Mouse (Mus musculus) lung, postnatal 14 days (tissue): ENCODE data around the gene Nedd4.

Experiments used
- DNase-seq: peaks from one replicate; pipeline ENCODE4 v3.0.0; 2021

Nedd4 gene

DNA sequence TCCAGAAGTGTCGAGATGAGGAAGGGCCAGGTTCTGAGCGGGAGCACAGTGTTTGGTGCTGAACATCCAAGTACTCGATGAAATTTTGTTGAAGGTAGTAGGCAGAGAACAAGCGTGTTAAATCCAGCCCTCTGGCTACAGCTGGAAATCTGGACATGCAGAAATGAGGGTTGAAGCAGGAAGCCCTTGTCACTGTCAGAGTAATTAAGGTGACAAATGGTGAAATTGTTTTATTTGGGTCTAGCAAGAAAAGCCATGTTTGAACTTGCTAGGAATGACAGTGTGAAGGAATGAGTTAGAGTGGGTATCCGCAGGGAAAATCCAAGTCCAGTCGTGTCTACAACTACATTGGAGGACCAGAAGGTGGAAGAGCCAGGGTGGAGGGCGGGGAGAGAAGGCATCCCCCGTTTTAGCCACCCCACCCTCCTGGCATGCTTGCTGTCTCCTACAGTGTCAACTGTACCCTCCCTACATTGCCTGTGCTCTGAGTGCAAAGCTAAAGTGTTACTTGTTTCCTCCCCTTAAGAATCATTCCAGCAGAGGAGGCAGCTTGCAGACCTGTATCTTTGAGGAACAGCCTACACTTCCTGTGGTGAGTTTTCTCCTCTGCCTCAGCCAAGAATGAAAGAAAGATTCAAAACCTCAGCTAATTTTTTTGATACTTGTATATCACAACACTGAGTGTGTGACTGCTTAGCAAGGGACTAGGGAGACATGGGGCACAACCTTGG is 62.5 kb downstream of the Nedd4 start:
- no peak for DNase-seq

DNA sequence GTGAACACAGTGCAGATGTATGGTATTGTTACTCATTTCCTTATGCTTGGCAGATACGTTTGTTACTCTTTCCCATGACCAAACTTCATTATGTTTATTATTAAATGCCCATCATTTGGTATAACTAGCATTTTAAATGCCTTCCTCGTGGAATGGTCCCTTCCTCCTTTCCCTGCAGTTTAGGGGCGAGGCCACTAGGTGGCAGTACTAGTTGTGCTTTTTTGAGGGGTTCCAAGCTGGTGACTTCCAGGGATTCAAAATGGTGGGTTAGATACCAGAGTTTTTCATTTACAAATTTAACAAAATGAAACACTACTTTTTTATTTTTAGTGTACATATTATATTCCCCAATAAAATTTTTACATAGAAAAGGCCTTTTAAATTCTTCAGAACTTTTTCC is 71.8 kb downstream of the Nedd4 start:
- peak; percentile 73 for DNase-seq

DNA sequence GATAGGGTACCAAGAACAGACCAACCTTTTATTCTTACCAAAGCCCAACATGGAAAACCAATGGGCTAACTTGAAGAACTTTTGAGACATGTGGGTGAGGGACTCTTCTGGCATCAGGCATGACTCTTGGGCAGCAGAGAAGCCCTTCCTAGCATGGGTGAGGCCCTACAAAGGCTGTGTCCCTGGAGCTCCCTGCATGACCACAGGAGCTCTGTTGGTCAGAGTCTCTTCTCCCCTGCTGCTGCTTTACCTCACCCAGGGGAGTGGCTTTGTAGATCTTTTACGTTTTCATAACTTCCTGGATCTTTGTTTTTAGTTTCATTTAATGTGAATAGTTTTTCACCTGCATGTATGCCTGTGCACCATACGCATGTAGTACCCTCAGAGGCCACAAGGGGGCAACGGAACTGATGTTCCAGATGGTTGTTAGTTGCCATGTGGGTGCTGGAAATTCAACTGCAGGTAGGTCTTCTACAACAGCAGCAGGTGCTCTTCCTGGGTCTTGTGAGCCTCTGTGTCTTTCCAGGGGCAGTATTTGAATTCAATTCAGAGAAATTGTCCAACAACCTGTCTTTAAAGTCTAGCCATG is 73.8 kb downstream of the Nedd4 start:
- DNase-seq: peak; percentile 74

DNA sequence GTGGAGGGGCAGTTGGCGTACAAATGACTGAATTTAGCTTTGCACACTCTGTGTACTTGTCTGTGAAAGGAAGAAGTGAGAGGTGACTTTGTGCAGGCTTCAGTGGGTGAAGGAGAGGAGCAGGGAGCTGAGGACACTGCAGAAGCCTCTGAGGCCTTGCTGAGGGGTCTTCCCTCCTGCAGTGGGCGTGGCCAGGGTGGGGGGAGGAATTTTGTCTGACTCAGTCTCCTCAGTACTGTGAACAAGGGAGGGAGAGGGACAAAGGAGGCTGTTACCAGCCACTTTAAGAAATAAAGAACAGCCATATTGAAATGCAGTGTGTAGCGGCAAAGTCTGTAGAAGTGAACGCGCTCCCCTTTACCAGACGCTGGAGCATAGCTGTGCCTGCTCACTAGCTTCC is 79.1 kb downstream of the Nedd4 start:
- DNase-seq: no peak

DNA sequence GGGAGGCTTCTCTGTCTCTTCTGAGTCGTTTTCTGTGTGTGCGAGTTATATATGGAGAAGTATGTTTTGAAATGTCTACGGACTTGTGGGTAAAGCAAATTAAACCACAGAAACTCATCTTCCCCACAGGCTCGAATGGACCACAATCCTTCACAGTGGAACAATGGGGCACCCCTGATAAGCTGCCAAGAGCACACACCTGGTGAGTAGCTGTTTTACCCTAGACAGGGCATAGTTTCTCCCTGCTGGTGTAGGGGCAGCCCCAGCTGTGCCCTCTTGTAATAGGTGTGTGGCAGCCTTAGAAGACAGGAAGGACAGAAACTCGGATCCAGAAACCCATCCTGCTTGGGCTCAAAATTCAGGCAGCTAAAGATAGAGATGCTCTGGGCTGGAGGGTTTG is 84.1 kb downstream of the Nedd4 start:
- no peak for DNase-seq

DNA sequence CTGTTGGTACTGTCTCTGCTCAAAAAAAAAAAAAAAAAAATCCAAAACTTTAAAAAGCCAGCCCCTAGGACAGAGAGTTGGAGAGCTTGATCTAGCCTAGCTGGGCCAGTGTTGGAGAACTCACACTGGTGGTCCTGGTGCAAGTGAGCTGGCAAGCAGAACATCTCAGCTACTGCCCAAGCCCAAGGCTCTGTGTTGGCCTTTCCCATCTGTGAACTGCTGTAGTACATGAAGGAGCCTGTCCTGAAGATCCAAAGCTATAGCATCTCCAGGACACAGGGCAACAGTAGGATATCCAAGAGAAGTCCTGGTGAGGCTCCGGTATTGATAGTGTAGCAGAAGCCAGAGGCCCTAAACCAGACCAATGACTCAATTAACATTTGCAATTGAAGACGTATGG is 88.1 kb downstream of the Nedd4 start:
- DNase-seq: no peak

DNA sequence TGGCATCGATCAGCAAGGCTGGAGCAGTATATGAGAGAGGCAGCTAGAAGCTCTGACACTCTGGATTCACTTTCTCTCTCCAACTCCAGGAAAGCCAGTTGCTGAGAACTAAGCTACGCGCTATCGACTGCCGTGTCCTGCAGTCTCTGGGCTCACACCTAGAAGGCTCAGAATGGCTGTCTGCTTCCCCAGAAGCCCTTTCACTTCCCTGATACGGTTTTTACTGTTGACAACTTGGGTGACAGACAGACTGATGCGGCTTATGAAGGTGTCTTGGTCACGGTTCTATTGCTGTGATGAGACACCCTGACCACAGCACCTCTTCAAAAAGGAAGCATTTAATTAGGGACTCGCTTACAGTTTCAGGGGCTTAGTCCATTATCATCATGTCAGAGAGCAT is 90.5 kb downstream of the Nedd4 start:
- DNase-seq: no peak

DNA sequence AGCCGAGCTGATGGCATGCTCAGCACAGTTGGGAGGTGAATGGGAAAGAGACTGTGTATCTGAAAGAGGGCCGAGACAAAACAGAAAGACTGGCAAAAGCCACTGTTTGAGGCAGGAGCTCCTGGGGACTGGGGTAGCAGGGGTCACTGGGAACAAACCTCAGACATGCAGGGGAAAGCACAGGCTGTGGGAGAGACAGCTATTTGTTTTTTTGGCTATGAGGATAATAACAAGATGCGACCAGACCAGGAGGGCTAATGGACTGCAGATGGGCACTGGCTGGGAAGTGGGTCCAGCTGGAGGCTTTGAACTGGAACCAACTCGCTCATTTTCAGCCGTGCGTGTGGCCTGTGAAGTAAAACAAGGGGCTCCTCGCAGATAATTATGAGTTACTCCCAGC is 91.6 kb downstream of the Nedd4 start:
- no peak for DNase-seq

DNA sequence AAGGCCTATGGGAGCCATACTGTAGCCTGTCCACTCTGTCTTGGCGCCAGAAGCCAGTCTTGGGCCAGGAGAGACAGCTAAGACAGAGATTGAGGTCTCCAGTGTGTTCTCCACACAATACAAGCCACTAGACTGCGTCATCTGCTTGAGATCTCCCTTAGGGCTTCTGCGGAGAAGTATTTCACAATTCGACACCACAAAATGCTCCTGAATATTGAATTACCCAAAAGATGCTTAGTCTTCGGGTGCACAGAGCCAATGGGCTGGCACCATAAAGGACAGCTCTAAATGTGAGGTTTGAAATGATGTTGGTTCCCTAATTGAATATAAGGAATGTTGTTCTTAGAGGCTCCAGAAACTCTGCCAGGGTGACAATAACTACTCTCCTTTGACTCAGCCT is 95.0 kb downstream of the Nedd4 start:
- DNase-seq: no peak

DNA sequence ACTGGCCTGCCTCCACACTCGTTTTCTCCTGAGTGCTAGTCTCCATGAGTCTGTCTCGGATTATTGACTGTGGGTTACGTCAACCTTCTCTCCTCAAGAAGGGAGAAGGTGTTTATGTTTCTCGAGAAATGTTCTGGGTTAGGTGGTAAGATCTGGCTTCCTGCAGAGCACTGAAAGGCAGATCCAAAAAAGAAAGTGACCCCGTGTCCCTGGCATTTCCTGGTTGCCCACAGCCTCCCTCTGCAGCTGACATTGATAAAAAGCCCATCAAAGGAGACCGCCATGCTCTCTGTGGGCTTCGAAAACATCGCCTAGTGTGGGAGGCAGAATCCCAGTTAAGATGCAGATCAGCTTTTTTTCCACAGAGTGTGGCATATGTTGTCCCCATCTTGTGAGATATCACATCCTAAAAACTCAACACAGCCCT is 96.6 kb downstream of the Nedd4 start:
- no peak for DNase-seq

DNA sequence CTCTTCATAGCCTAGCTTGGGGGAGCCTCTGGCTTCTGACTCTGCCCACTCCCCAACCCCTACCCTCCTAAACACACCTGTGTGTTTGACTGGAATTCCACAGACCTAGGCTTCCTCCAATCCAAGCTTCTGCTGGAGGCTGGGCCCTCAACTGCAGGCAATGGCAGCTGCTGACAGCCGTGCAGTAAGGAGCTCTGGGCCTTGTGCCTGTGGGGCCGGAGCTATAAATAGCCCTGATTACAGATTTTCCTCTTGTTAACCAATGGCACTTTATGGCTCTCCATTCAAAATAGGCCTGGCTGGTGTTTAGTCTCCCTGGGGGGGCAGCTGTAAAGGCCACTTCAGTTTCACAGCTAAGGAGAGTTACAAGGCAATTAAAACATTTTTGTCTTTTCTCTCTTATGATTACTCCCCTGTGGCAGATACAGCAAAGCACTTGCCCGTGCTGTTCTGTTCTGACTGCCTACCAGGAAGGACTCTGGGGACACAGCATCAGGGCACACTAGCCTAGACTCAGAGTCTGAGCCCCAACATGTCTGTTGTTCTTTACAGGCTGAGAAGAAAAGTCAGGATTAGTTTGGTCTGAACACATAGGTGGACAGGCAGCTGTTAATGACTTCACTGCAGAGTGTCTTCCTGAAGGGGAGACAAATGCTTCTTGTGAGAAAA is 101.0 kb downstream of the Nedd4 start:
- DNase-seq: peak; percentile 17

DNA sequence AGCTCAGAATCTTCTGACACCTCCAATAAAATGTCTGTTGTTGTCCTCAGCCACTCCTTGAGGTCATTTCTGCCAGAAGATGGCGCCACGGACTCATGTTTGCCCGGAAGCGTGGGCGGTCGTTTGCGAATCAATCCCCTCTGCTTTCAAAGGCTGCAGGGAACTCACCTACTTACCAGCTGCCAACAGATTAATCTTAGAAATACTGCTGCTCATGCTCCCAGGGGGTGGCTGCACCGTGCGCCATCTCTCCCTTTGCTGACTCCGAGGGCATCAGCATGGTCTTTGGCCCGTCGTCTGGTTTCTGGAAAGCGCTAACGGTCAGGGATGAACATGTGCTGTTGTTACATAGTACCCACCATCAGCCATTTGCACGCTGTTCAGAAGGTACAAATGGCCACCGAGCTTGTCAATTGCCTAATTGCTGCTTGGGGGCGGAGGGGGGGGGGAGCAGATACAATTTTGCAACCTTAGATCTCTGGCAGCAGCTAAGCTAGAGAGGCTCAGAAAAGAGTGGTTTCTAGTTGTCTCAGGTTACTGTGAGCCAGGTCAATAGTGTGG is 104.7 kb downstream of the Nedd4 start:
- DNase-seq: peak; percentile 93

DNA sequence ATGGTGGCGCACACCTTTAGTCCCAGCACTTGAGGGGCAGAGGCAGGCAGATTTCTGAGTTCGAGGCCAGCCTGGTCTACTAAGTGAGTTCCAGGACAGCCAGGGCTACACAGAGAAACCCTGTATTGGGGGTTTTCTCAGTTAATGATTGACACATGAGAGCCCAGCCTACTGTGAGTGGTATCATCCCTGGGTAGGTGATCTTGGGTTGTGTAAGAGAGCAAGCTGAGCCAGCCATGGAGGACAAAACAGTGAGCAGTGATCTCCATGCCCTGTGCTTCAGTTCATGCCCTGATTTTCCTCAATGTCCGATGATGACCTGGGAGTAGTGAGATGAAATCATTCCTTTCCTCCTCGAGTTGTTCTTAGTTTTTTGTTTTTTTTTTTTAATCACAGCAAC is 112.9 kb downstream of the Nedd4 start:
- no peak for DNase-seq

DNA sequence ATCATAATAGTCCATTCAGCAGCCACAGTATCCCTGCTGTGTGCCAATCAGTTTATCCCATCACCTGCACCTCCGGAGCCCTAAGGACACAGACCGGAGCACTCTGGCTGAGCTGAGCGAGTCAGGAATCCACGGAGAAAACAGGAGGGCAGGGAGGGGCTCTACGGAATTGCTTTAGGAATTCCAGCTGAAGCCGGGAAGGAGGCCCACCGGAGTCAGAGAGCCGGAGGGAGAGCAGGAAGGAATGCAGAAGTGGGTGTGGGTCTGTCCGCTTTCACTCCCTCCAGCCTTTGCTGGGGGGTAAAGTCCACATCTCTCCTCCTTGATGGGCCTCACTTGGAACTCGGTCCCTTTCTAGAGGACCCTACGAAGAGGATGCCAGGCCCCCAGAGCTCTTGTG is 116.9 kb downstream of the Nedd4 start:
- no peak for DNase-seq

DNA sequence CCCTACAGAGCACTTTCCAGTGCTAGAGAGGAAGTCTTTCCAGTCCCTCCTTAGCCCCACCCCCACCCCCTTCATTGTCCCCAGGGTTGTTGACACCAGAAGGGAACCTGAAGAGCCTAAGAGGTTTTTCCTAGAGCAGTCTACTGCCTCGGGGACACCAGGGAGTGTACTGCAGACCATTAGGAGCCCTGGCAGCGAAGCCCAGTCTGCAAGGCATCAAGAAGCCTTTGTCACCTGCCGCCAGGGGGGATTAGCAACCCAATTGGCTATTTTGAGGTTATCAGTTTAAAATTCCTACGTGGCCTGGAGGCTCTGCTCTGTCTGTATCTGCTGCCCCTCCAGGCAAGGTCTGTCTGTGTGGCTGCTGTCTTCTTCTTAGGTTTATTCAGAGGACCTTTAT is 117.6 kb downstream of the Nedd4 start:
- DNase-seq: no peak

DNA sequence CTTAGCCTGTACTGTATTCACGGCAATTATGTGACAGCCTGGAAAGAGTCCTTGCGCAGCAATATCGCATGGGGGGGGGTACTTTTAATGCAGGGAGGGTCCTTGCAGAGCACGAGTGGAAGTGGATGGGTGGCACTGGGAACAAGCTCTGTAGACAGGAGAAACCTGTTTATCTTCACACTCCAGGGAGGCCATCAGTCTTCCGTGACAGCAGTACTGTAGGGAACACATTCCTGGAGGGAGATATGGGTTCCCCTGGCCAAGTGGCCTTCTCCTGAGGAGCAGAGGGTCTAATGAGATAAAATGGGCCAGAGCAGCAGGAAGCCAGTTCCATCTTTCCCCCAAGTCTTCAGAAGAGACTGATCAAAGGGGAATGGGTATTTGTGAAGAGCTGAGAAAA is 118.5 kb downstream of the Nedd4 start:
- no peak for DNase-seq

DNA sequence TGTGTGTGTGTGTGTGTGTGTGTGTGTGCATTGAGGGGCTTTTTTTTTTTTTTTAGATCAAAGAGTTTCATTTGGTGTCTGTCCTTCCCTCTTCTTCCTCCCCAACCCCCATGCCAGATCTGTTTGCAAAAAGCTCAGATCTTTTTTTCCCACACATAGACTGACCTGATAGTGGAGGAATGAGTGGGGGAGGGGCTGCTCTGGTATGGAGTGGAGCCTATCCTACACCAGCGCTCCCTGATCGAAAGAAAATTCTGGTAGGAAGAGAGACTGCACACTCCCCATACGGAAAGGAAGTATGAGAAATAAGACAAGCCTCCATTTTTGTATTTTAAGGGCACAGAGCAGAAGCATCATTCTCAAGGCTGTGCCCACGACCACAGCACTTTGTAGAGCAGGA is 119.3 kb downstream of the Nedd4 start:
- DNase-seq: no peak

DNA sequence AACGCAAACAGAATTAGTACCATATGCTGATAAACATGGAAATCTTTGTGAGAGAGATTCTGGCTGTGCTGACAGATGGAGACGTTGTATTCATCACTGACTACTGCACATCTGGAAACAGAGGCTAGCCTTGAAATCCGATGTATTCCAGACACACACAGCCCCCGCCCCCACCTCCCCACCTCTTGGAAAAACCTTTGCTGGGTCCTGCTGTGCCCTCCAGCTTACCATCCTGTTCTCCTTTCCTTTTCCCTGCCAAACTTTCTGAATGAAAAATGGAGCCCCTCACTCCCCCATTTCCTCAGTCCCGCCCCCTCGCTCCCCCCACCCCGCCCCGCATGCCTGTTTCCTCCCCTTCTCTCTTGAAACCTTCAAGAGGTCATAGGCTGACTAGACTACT is 120.0 kb downstream of the Nedd4 start:
- no peak for DNase-seq

DNA sequence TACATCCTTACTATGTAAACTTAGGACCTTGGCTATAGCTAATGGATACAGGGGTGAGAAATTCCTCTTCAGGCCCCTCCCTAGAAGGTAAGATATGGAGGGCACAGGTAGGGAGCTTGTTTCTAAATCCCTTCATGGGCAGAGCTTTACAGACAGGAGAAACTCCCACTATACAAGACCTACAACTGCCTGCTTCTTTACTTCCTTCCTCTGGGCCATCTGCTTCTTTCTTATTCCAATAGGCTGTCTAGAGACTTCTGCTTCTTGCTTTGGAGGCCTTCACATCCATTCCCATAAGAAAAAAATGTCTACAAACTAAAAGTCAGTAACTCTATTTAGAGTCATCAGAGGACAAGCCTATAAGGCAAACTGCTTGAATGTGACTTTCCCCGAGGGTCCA is 125.6 kb downstream of the Nedd4 start:
- DNase-seq: no peak

DNA sequence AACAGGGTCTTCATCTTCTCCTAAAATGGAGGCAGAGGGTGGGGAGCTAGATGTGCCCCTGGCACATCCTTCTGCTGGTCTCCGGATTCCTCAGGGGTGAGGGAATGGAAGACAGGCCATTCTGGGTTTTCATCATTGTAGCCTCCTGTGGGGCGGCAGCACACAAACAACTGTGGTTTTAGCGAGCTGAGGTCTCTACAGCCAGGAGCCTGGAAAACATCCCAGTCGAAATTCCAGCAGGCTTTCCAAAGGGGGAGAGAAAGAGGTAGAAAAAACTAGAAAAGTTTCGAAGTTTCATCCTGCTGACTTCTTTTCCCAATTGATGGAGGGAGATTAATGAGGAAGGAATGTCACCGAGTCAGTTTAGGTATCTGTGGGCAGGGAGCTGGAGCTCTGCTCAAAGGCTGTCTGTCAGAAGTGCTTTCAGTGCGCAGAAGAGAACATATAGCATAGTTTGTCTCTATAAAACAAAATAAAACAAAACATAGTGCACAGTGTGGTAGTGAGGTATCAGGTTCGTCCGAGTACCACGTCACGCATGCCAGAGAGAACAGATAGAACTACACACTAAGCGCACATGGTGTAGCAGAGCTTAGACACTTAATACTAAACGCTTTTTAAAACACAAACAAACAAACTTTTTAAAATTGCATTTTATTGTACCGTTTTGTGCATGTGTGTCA is 128.5 kb downstream of the Nedd4 start:
- DNase-seq: no peak

DNA sequence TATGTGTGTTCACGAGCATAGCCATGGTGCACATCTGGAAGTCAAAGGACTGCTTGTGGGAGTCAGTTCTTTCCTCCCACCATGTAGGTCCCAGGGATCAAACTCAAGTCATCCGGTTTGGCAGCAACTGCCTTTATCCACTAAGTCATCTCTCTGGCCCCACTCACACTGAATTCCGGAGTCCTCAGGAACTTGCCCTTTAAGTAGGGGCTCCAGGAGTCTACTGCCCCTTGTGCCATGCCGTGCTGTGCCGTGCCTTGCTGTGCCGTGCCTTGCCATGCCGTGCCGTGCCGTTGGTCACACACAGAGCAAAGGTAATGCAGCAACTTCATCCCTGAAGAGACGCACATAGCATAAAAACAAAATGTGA is 129.1 kb downstream of the Nedd4 start:
- no peak for DNase-seq

DNA sequence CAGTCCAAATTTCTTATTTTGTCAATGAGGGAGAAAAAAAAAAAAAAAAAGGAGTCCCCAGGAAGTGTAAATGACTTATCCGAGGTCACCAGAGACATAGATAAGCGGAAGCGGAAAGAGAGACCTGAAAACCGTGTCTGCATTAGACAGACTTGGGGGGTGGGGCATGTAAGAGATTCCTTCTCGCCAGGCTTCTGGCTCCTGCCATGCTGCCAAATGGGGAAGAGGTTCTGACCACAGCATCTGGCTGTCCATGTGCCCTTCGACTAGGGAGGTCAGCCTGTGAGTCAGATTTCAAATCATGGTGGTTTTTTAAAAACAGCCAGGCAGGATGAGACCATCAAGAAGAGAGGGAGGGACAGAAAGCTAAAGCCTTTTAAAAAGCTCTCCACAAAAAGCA is 129.5 kb downstream of the Nedd4 start:
- DNase-seq: peak; percentile 20

DNA sequence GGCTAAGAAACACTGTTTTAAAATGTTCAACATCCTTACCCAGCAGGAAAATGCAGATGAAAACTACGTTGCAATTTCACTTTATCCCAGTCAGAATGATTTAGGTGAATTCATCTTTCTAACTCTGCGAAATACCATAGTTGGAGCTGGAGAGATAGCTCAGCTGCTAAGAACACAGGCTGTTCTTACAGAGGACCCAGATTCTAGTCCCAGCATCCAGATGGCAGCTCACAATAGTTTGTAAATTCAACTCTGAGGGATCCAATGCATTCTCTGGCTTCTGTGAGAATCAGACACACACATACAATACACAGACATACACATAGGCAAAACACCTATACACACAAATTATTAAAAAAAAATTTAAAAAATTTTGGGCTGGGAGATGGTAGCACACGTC is 133.1 kb downstream of the Nedd4 start:
- DNase-seq: no peak

DNA sequence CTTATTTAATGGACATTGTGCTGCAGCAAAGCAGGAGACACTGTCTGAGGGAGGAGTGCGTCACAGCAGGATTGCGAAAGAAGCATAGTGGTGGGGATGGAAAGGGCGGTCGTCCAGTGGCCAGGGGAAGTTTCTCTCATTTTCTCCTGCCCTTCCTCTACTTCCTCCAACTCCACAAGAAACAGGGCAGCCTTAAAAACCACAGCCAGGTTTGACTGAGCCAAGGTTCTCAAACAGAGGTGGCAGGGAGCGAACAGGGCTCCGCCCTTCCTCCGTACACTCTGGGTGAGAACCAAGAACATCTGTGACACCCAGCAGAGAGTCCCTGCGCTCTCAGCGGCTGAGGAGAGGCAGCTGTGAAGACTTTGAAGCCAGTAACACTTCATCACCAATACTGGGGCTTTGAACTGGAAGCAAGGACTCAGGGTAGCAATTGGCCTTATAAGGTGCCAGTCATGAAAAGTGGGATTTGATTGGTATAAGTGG is 135.0 kb downstream of the Nedd4 start:
- peak; percentile 65 for DNase-seq
